In the genomic region with DNA sequence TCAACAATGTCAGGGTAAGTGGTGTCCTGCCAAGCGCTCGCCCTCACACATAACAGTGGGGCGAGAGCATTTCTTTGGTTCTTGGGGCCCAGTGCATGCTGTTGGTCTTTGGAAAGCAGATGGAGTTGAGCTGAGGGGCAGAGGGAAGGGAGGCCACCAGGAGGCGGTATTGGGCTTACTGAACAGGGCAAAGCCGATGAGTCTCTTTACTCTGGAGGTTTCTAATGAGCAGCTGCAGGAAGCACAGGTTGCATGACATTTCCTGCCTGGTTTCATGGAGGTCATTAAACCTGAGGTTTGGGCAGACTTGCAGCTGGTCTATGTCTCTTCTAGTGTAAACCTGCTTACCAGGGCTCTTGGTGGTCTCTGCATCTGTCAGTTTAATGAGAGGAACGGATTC, we compare ENCODE assay signal across 9 mouse cellular contexts. TPM values are rescaled to one million over a fixed set of nuclear protein-coding genes. Genes with fewer than 3 reads are reported as not detected.
DNase-seq lines count a peak whose midpoint lies in the region; ATAC-seq lines count a peak whose summit lies in the region.
"Had no signal": no experiment of that assay in that cellular context is flagged by ENCODE, and none has a peak within 500 bp of the region (broad histone marks: within the 10 kb centered on the region; RNA-seq: fewer than 3 reads in every experiment).

No protein-coding gene starts in this region.

- no peaks in the 10 kb centered on the region for H3K27me3 ChIP-seq in forebrain, embryonic 10.5 days (ENCODE audit: poor library complexity, severe bottlenecking)
- no peaks in the 10 kb centered on the region for H3K27me3 ChIP-seq in forebrain, embryonic 12.5 days
- H3K27me3 ChIP-seq: stomach, embryonic 15.5 days had no signal

- 73% methylated on average over 6 of the region's 6 CpGs for WGBS in forebrain, embryonic 10.5 days
- 73% methylated on average over 6 of the region's 6 CpGs for WGBS in forebrain, embryonic 12.5 days

- H3K9ac ChIP-seq in forebrain, embryonic 12.5 days: no peak overlapping the region
- H3K9ac ChIP-seq: stomach, embryonic 15.5 days had no signal

- no peak for ATAC-seq in forebrain, embryonic 12.5 days (ENCODE audit: low FRiP score)
- peak; percentile 81 for ATAC-seq in common myeloid progenitor, adult 5-6 weeks (replicated peaks; ENCODE audit: low read depth, poor library complexity, severe bottlenecking)

- peaks cover 99% of the 10 kb centered on the region for H3K36me3 ChIP-seq in forebrain, embryonic 10.5 days (replicated peaks)
- H3K36me3 ChIP-seq in forebrain, embryonic 12.5 days (replicated peaks): peaks cover 97% of the 10 kb centered on the region

- no peaks in the 10 kb centered on the region for H3K4me1 ChIP-seq in forebrain, embryonic 10.5 days
- no peaks in the 10 kb centered on the region for H3K4me1 ChIP-seq in forebrain, embryonic 12.5 days
- H3K4me1 ChIP-seq: stomach, embryonic 15.5 days had no signal

- H3K4me3 ChIP-seq in forebrain, embryonic 10.5 days: no peak overlapping the region
- H3K4me3 ChIP-seq in forebrain, embryonic 12.5 days (replicated peaks): no peak overlapping the region
- H3K4me3 ChIP-seq: stomach, embryonic 15.5 days had no signal

- H3K9me3 ChIP-seq in forebrain, embryonic 10.5 days: no peaks in the 10 kb centered on the region
- no peaks in the 10 kb centered on the region for H3K9me3 ChIP-seq in forebrain, embryonic 12.5 days
- H3K9me3 ChIP-seq: stomach, embryonic 15.5 days had no signal

- H3K4me2 ChIP-seq in forebrain, embryonic 12.5 days: no peak overlapping the region
- H3K4me2 ChIP-seq: stomach, embryonic 15.5 days had no signal

- DNase-seq in forebrain, embryonic 10.5 days (ENCODE audit: extremely low spot score, low spot score): peak; percentile 49
- DNase-seq in ovary, postnatal 36 days (ENCODE audit: low spot score): peak; percentile 44
- no peak for DNase-seq in ovary, postnatal 10 days (ENCODE audit: low spot score)
- DNase-seq in kidney, adult 9 months: peak; percentile 57
- DNase-seq in lung, postnatal 36 days: peak; percentile 83
- DNase-seq in thymus, postnatal 0 days (ENCODE audit: low spot score): peak; percentile 88

- H3K27ac ChIP-seq in forebrain, embryonic 10.5 days: no peak overlapping the region
- no peak overlapping the region for H3K27ac ChIP-seq in forebrain, embryonic 12.5 days
- H3K27ac ChIP-seq: stomach, embryonic 15.5 days had no signal

RNA-seq across cellular contexts. Expression of a gene that starts 9.5 kb away (rescaled TPM):
- polyA plus RNA-seq in forebrain, embryonic 10.5 days (2016; fragmentation: Nextera tagmentation; extraction: Ambion mirVana): 112 and 113 TPM in 2 replicates
- polyA plus RNA-seq in forebrain, embryonic 12.5 days (2016; fragmentation: Nextera tagmentation; extraction: Ambion mirVana): 119 and 127 TPM in 2 replicates
- 34.9 and 50.2 TPM in 2 replicates for total RNA-seq in common myeloid progenitor, adult 5-6 weeks (2017)
- 143 and 161 TPM in 2 replicates for polyA plus RNA-seq in thymus, postnatal 0 days (2015; fragmentation: Nextera tagmentation; extraction: Ambion mirVana)

RNA-seq across cellular contexts. Expression of a gene that starts 28.3 kb away (rescaled TPM):
- 1.4 and 1.7 TPM in 2 replicates for polyA plus RNA-seq in forebrain, embryonic 10.5 days (2016; fragmentation: Nextera tagmentation; extraction: Ambion mirVana)
- 0.36 and 0.74 TPM in 2 replicates for polyA plus RNA-seq in forebrain, embryonic 12.5 days (2016; fragmentation: Nextera tagmentation; extraction: Ambion mirVana)
- 1.7 TPM in 1 of 2 replicates, not detected in the other for total RNA-seq in common myeloid progenitor, adult 5-6 weeks (2017)
- 6.2 and 8.0 TPM in 2 replicates for polyA plus RNA-seq in thymus, postnatal 0 days (2015; fragmentation: Nextera tagmentation; extraction: Ambion mirVana)

RNA-seq across cellular contexts. Expression of a gene that starts 43.8 kb away (rescaled TPM):
- polyA plus RNA-seq in forebrain, embryonic 10.5 days (2016; fragmentation: Nextera tagmentation; extraction: Ambion mirVana): 17.8 and 19.4 TPM in 2 replicates
- polyA plus RNA-seq in forebrain, embryonic 12.5 days (2016; fragmentation: Nextera tagmentation; extraction: Ambion mirVana): 19.9 and 21.4 TPM in 2 replicates
- total RNA-seq in common myeloid progenitor, adult 5-6 weeks (2017): 40.0 and 41.7 TPM in 2 replicates
- 27.9 and 29.3 TPM in 2 replicates for polyA plus RNA-seq in thymus, postnatal 0 days (2015; fragmentation: Nextera tagmentation; extraction: Ambion mirVana)

RNA-seq across cellular contexts. Expression of a gene that starts 48.6 kb away (rescaled TPM):
- 29.5 and 29.9 TPM in 2 replicates for polyA plus RNA-seq in forebrain, embryonic 10.5 days (2016; fragmentation: Nextera tagmentation; extraction: Ambion mirVana)
- 43.6 and 47.2 TPM in 2 replicates for polyA plus RNA-seq in forebrain, embryonic 12.5 days (2016; fragmentation: Nextera tagmentation; extraction: Ambion mirVana)
- total RNA-seq in common myeloid progenitor, adult 5-6 weeks (2017): 53.5 and 69.9 TPM in 2 replicates
- 85.3 and 87.0 TPM in 2 replicates for polyA plus RNA-seq in thymus, postnatal 0 days (2015; fragmentation: Nextera tagmentation; extraction: Ambion mirVana)
